Mouse (Mus musculus): ENCODE results near the gene Def8. TPM values are rescaled to one million over a fixed set of nuclear protein-coding genes. Genes with fewer than 3 reads are reported as not detected.
"Not testable (repeated sequence)": the region's sequence is repeated elsewhere in the genome, so short reads cannot be mapped to it uniquely, and the experiment has no call there.

The Def8 gene
- polyA plus RNA-seq, 1 experiment = 13.5 TPM

GRCm38 (mm10) chr8:123411781-123412327 is 11.5 kb upstream of the Def8 start:
- WGBS = 14% methylated on average over 16 of the region's 16 CpGs
- TF ChIP-seq CTCF (IDR thresholded peaks at IDR 0.05; ENCODE audit: extremely low read depth, insufficient read depth, insufficient read length, insufficient replicate concordance) = no peak
- TF ChIP-seq POLR2A (IDR thresholded peaks at IDR 0.05; ENCODE audit: low read depth, low read length) = no peak
- no peaks in the 10 kb centered on the region for H3K36me3 ChIP-seq (ENCODE audit: control insufficient read depth, insufficient read depth, low read length)
- H3K27ac ChIP-seq (ENCODE audit: insufficient read depth, low read length) = no peak overlapping the region
- peaks cover 8% of the 10 kb centered on the region for H3K27me3 ChIP-seq (ENCODE audit: control insufficient read depth, insufficient read depth, low read length)
- peak overlapping the region; percentile 40; the same call in 1 of the 2 replicates for H3K4me3 ChIP-seq (ENCODE audit: extremely low read depth, insufficient read depth, insufficient read length)
- no peak for DNase-seq (ENCODE audit: low read depth in 1 of 2, low spot score in 2 of 2)
- peaks cover 17% of the 10 kb centered on the region for H3K4me1 ChIP-seq (ENCODE audit: control insufficient read depth, insufficient read depth, insufficient read length)

- Histone ChIP-seq H3K27me3 (ENCODE audit: control insufficient read depth, insufficient read depth, low read length) (peaks cover 7% of the 10 kb centered on the region), H3K36me3 (ENCODE audit: control insufficient read depth, insufficient read depth, low read length) (no peaks in the 10 kb centered on the region), H3K4me1 (ENCODE audit: control insufficient read depth, insufficient read depth, insufficient read length) (peaks cover 17% of the 10 kb centered on the region), H3K4me3 (ENCODE audit: extremely low read depth, insufficient read depth, insufficient read length) (no peak overlapping the region; the same call in 1 of the 2 replicates), H3K27ac (ENCODE audit: insufficient read depth, low read length) (no peak overlapping the region)
- DNase-seq (ENCODE audit: low read depth in 1 of 2, low spot score in 2 of 2) = peak in 1 of 2 experiments; percentile 54
- 6% methylated on average over 12 of the region's 12 CpGs for WGBS
- no peak for TF ChIP-seq POLR2A (IDR thresholded peaks at IDR 0.05; ENCODE audit: low read depth, low read length)
- TF ChIP-seq CTCF (IDR thresholded peaks at IDR 0.05; ENCODE audit: extremely low read depth, insufficient read depth, insufficient read length, insufficient replicate concordance) = no peak
Observed at GRCm38 (mm10) chr8:123412560-123413170, 10.7 kb upstream of the Def8 start.

GRCm38 (mm10) chr8:123414255-123414654 is 9.1 kb upstream of the Def8 start:
- 20% methylated on average over 9 of the region's 9 CpGs for WGBS
- Histone ChIP-seq H3K4me3 (ENCODE audit: extremely low read depth, insufficient read depth, insufficient read length) (no peak overlapping the region), H3K27ac (ENCODE audit: insufficient read depth, low read length) (no peak overlapping the region), H3K27me3 (ENCODE audit: control insufficient read depth, insufficient read depth, low read length) (peaks cover 7% of the 10 kb centered on the region), H3K36me3 (ENCODE audit: control insufficient read depth, insufficient read depth, low read length) (no peaks in the 10 kb centered on the region), H3K4me1 (ENCODE audit: control insufficient read depth, insufficient read depth, insufficient read length) (peaks cover 17% of the 10 kb centered on the region)
- no peak for DNase-seq (ENCODE audit: low read depth in 1 of 2, low spot score in 2 of 2)
- TF ChIP-seq POLR2A (IDR thresholded peaks at IDR 0.05; ENCODE audit: low read depth, low read length) (no peak), CTCF (IDR thresholded peaks at IDR 0.05; ENCODE audit: extremely low read depth, insufficient read depth, insufficient read length, insufficient replicate concordance) (no peak)

- H3K4me1 ChIP-seq (ENCODE audit: control insufficient read depth, insufficient read depth, insufficient read length) = peaks cover 15% of the 10 kb centered on the region
- DNase-seq (ENCODE audit: low read depth in 1 of 2, low spot score in 2 of 2); H3K27ac ChIP-seq (ENCODE audit: insufficient read depth, low read length); H3K27me3 ChIP-seq (ENCODE audit: control insufficient read depth, insufficient read depth, low read length); H3K4me3 ChIP-seq (ENCODE audit: extremely low read depth, insufficient read depth, insufficient read length); H3K36me3 ChIP-seq (ENCODE audit: control insufficient read depth, insufficient read depth, low read length): not testable (repeated sequence)
- WGBS = 79% methylated on average over 5 of the region's 5 CpGs
Observed at GRCm38 (mm10) chr8:123414997-123415696, 8.2 kb upstream of the Def8 start.

GRCm38 (mm10) chr8:123415967-123416943 is 7.1 kb upstream of the Def8 start:
- Histone ChIP-seq H3K36me3 (ENCODE audit: control insufficient read depth, insufficient read depth, low read length) (no peaks in the 10 kb centered on the region), H3K4me1 (ENCODE audit: control insufficient read depth, insufficient read depth, insufficient read length) (peaks cover 13% of the 10 kb centered on the region), H3K27me3 (ENCODE audit: control insufficient read depth, insufficient read depth, low read length) (peaks cover 5% of the 10 kb centered on the region), H3K4me3 (ENCODE audit: extremely low read depth, insufficient read depth, insufficient read length) (no peak overlapping the region), H3K27ac (ENCODE audit: insufficient read depth, low read length) (no peak overlapping the region)
- DNase-seq (ENCODE audit: low read depth in 1 of 2, low spot score in 2 of 2) = peak in 1 of 2 experiments; percentile 28
- TF ChIP-seq POLR2A (IDR thresholded peaks at IDR 0.05; ENCODE audit: low read depth, low read length) (no peak), CTCF (IDR thresholded peaks at IDR 0.05; ENCODE audit: extremely low read depth, insufficient read depth, insufficient read length, insufficient replicate concordance) (no peak)
- WGBS = 68% methylated on average over 8 of the region's 8 CpGs

- H3K36me3 ChIP-seq (ENCODE audit: control insufficient read depth, insufficient read depth, low read length) = no peaks in the 10 kb centered on the region
- H3K27me3 ChIP-seq (ENCODE audit: control insufficient read depth, insufficient read depth, low read length) = no peaks in the 10 kb centered on the region
- TF ChIP-seq POLR2A (IDR thresholded peaks at IDR 0.05; ENCODE audit: low read depth, low read length) (no peak), CTCF (IDR thresholded peaks at IDR 0.05; ENCODE audit: extremely low read depth, insufficient read depth, insufficient read length, insufficient replicate concordance) (no peak)
- 75% methylated on average over 8 of the region's 8 CpGs for WGBS
- no peak for DNase-seq (ENCODE audit: low read depth in 1 of 2, low spot score in 2 of 2)
- H3K4me3 ChIP-seq (ENCODE audit: extremely low read depth, insufficient read depth, insufficient read length) = no peak overlapping the region
- H3K4me1 ChIP-seq (ENCODE audit: control insufficient read depth, insufficient read depth, insufficient read length) = peaks cover 5% of the 10 kb centered on the region; the same call in 1 of the 2 replicates
- no peak overlapping the region for H3K27ac ChIP-seq (ENCODE audit: insufficient read depth, low read length)
Observed at GRCm38 (mm10) chr8:123416944-123417555, 6.3 kb upstream of the Def8 start.

Measured in spleen, adult 2 months (tissue).